Mouse (Mus musculus): ENCODE data around the gene Hmg20a. TPM values are rescaled to one million over a fixed set of nuclear protein-coding genes. Genes with fewer than 3 reads are reported as not detected.

Gene Hmg20a
- polyA plus RNA-seq, 1 experiment from 2014 or later: 49.8 TPM

GRCm38 (mm10) chr9:56515110-56515509 lies 96.7 kb downstream of the Hmg20a start:
- Histone ChIP-seq H3K36me3 (ENCODE audit: control insufficient read depth, insufficient read depth, low read length) (no peaks in the 10 kb centered on the region), H3K27me3 (replicated peaks; ENCODE audit: control insufficient read depth, insufficient read depth, low read length) (no peaks in the 10 kb centered on the region), H3K4me1 (ENCODE audit: control insufficient read depth, insufficient read depth, low read length) (no peaks in the 10 kb centered on the region), H3K9me3 (ENCODE audit: control insufficient read depth, low read length) (no peaks in the 10 kb centered on the region), H3K27ac (replicated peaks; ENCODE audit: low read depth, low read length) (no peak overlapping the region), H3K9ac (ENCODE audit: low read depth, low read length) (no peak overlapping the region), H3K4me3 (ENCODE audit: low read depth, low read length) (no peak overlapping the region), H3K4me2 (ENCODE audit: low read depth, low read length) (no peak overlapping the region)
- DNase-seq (ENCODE audit: low spot score) (no peak), ATAC-seq (ENCODE audit: low read depth) (no peak)
- 81% methylated on average over 5 of the region's 5 CpGs for WGBS

GRCm38 (mm10) chr9:56516219-56516618 lies 97.8 kb downstream of the Hmg20a start:
- H3K36me3 ChIP-seq (ENCODE audit: control insufficient read depth, insufficient read depth, low read length): no peaks in the 10 kb centered on the region
- ATAC-seq (ENCODE audit: low read depth): no peak
- H3K9ac ChIP-seq (ENCODE audit: low read depth, low read length): no peak overlapping the region
- no peaks in the 10 kb centered on the region for H3K27me3 ChIP-seq (replicated peaks; ENCODE audit: control insufficient read depth, insufficient read depth, low read length)
- 49% methylated on average over 3 of the region's 3 CpGs for WGBS
- no peaks in the 10 kb centered on the region for H3K9me3 ChIP-seq (ENCODE audit: control insufficient read depth, low read length)
- H3K4me2 ChIP-seq (ENCODE audit: low read depth, low read length): no peak overlapping the region
- DNase-seq (ENCODE audit: low spot score): no peak
- H3K4me1 ChIP-seq (ENCODE audit: control insufficient read depth, insufficient read depth, low read length): no peaks in the 10 kb centered on the region
- no peak overlapping the region for H3K4me3 ChIP-seq (ENCODE audit: low read depth, low read length)
- H3K27ac ChIP-seq (replicated peaks; ENCODE audit: low read depth, low read length): no peak overlapping the region

DNA sequence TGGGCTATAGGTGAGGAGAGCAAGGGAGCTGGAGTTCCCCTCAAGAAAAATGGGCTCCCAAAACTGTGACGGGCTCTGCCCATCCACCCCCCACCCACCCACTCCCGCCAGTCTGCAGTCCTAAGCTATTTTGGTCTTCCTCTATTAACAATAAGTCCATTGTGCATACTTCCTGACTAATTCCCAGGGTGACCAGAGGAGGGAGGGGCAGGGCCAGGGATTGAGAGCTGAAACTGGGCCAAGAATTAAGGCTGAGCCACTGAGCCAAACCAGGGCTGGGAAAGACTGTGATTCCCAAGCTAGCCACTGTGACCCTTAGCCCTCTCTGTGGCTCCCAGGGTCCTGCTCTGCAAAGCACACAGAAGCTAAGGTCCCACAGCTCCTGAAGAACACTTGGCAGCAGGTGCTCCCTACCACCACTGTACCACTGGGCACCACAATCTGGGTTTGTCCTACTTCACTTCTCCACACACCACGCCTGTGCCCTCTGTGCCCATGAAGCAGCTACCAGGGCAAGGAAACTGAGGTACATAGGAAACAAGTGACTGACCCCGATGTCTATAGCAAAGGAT lies 98.4 kb downstream of the Hmg20a start:
- Histone ChIP-seq H3K4me2 (ENCODE audit: low read depth, low read length) (no peak overlapping the region), H3K27me3 (replicated peaks; ENCODE audit: control insufficient read depth, insufficient read depth, low read length) (no peaks in the 10 kb centered on the region), H3K4me3 (ENCODE audit: low read depth, low read length) (no peak overlapping the region), H3K36me3 (ENCODE audit: control insufficient read depth, insufficient read depth, low read length) (no peaks in the 10 kb centered on the region), H3K9ac (ENCODE audit: low read depth, low read length) (no peak overlapping the region), H3K27ac (replicated peaks; ENCODE audit: low read depth, low read length) (no peak overlapping the region), H3K4me1 (ENCODE audit: control insufficient read depth, insufficient read depth, low read length) (no peaks in the 10 kb centered on the region), H3K9me3 (ENCODE audit: control insufficient read depth, low read length) (no peaks in the 10 kb centered on the region)
- WGBS: 52% methylated on average over 4 of the region's 4 CpGs
- peak; percentile 47; the same call in 1 of the 2 replicates for ATAC-seq (ENCODE audit: low read depth)
- peak; percentile 65 for DNase-seq (ENCODE audit: low spot score)

- no peak overlapping the region for H3K27ac ChIP-seq (replicated peaks; ENCODE audit: low read depth, low read length)
- WGBS: 57% methylated on average over 10 of the region's 10 CpGs
- no peak overlapping the region for H3K9ac ChIP-seq (ENCODE audit: low read depth, low read length)
- no peak overlapping the region for H3K4me3 ChIP-seq (ENCODE audit: low read depth, low read length)
- no peak overlapping the region for H3K4me2 ChIP-seq (ENCODE audit: low read depth, low read length)
- no peaks in the 10 kb centered on the region for H3K27me3 ChIP-seq (replicated peaks; ENCODE audit: control insufficient read depth, insufficient read depth, low read length)
- no peaks in the 10 kb centered on the region for H3K9me3 ChIP-seq (ENCODE audit: control insufficient read depth, low read length)
- H3K36me3 ChIP-seq (ENCODE audit: control insufficient read depth, insufficient read depth, low read length): no peaks in the 10 kb centered on the region
- DNase-seq (ENCODE audit: low spot score) (no peak), ATAC-seq (ENCODE audit: low read depth) (no peak)
- no peaks in the 10 kb centered on the region for H3K4me1 ChIP-seq (ENCODE audit: control insufficient read depth, insufficient read depth, low read length)
Measured at GRCm38 (mm10) chr9:56522281-56522680, 103.9 kb downstream of the Hmg20a start.

GRCm38 (mm10) chr9:56527951-56528350 lies 109.5 kb downstream of the Hmg20a start:
- no peaks in the 10 kb centered on the region for H3K4me1 ChIP-seq (ENCODE audit: control insufficient read depth, insufficient read depth, low read length)
- ATAC-seq (ENCODE audit: low read depth): no peak

DNA sequence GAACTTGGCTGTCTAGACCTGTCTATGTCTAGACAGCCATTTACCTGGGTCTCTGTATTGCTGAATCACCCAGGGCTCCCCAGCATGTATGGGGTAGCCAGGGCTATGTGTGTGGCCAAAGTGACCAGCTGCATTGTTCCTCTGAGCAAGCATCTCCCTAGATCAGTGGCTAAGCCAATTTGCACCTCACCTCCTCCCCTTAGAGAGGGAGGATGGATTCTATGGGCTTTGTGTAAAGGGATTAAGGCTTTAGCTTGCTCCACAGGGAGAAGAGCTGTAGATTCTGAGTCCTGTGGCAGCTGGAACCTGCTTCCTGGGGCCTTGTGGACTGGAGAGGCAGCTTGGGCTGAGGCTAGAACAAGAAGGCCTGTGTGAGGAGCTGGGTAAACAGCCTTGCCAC lies 113.6 kb downstream of the Hmg20a start:
- Histone ChIP-seq H3K4me2 (ENCODE audit: low read depth, low read length) (no peak overlapping the region), H3K9ac (ENCODE audit: low read depth, low read length) (no peak overlapping the region), H3K4me3 (ENCODE audit: low read depth, low read length) (no peak overlapping the region), H3K27me3 (replicated peaks; ENCODE audit: control insufficient read depth, insufficient read depth, low read length) (no peaks in the 10 kb centered on the region), H3K4me1 (ENCODE audit: control insufficient read depth, insufficient read depth, low read length) (peaks cover 4% of the 10 kb centered on the region), H3K9me3 (ENCODE audit: control insufficient read depth, low read length) (no peaks in the 10 kb centered on the region), H3K36me3 (ENCODE audit: control insufficient read depth, insufficient read depth, low read length) (no peaks in the 10 kb centered on the region), H3K27ac (replicated peaks; ENCODE audit: low read depth, low read length) (no peak overlapping the region)
- ATAC-seq (ENCODE audit: low read depth): no peak
- DNase-seq (ENCODE audit: low spot score): no peak

More at GRCm38 (mm10) chr9:56527951-56528350, 109.5 kb downstream of the Hmg20a start:
- no peaks in the 10 kb centered on the region for H3K27me3 ChIP-seq (replicated peaks; ENCODE audit: control insufficient read depth, insufficient read depth, low read length)
- H3K27ac ChIP-seq (replicated peaks; ENCODE audit: low read depth, low read length): no peak overlapping the region
- H3K9me3 ChIP-seq (ENCODE audit: control insufficient read depth, low read length): no peaks in the 10 kb centered on the region
- H3K36me3 ChIP-seq (ENCODE audit: control insufficient read depth, insufficient read depth, low read length): no peaks in the 10 kb centered on the region
- H3K4me3 ChIP-seq (ENCODE audit: low read depth, low read length): no peak overlapping the region
- 62% methylated on average over 4 of the region's 4 CpGs for WGBS
- no peak overlapping the region for H3K4me2 ChIP-seq (ENCODE audit: low read depth, low read length)
- DNase-seq (ENCODE audit: low spot score): no peak
- no peak overlapping the region for H3K9ac ChIP-seq (ENCODE audit: low read depth, low read length)

- Histone ChIP-seq H3K27ac (replicated peaks; ENCODE audit: low read depth, low read length) (no peak overlapping the region), H3K4me1 (ENCODE audit: control insufficient read depth, insufficient read depth, low read length) (peaks cover 4% of the 10 kb centered on the region), H3K9me3 (ENCODE audit: control insufficient read depth, low read length) (no peaks in the 10 kb centered on the region), H3K27me3 (replicated peaks; ENCODE audit: control insufficient read depth, insufficient read depth, low read length) (no peaks in the 10 kb centered on the region), H3K4me2 (ENCODE audit: low read depth, low read length) (no peak overlapping the region), H3K4me3 (ENCODE audit: low read depth, low read length) (no peak overlapping the region), H3K36me3 (ENCODE audit: control insufficient read depth, insufficient read depth, low read length) (no peaks in the 10 kb centered on the region), H3K9ac (ENCODE audit: low read depth, low read length) (no peak overlapping the region)
- WGBS: 64% methylated on average over 9 of the region's 9 CpGs
- ATAC-seq (ENCODE audit: low read depth) (no peak), DNase-seq (ENCODE audit: low spot score) (peak; percentile 19)
Measured at GRCm38 (mm10) chr9:56533916-56534315, 115.5 kb downstream of the Hmg20a start.

DNA sequence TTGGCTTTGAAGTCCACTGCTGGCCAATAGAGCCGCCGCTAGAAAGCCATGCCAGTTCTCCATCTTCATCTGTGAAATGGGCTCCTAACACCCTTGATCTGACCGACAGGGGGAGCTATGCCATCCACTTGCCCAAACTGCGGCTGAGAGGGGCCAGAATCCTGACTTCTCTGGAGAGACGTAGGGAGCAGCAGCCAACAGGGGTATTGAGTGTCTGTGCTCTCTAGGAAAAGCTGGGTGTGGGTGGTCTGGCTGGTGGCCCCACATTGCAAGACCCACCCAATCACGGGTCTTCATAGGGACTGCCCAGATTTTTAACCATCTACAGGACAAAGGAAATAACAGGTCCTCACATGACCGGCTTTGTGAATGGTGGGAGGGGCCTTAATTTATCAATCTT lies 116.3 kb downstream of the Hmg20a start:
- Histone ChIP-seq H3K27ac (replicated peaks; ENCODE audit: low read depth, low read length) (no peak overlapping the region), H3K9me3 (ENCODE audit: control insufficient read depth, low read length) (no peaks in the 10 kb centered on the region), H3K9ac (ENCODE audit: low read depth, low read length) (no peak overlapping the region), H3K27me3 (replicated peaks; ENCODE audit: control insufficient read depth, insufficient read depth, low read length) (no peaks in the 10 kb centered on the region), H3K4me1 (ENCODE audit: control insufficient read depth, insufficient read depth, low read length) (peaks cover 4% of the 10 kb centered on the region), H3K36me3 (ENCODE audit: control insufficient read depth, insufficient read depth, low read length) (no peaks in the 10 kb centered on the region), H3K4me2 (ENCODE audit: low read depth, low read length) (no peak overlapping the region), H3K4me3 (ENCODE audit: low read depth, low read length) (no peak overlapping the region)
- WGBS: 37% methylated on average over 7 of the region's 7 CpGs
- peak; percentile 15; the same call in 1 of the 2 replicates for ATAC-seq (ENCODE audit: low read depth)
- DNase-seq (ENCODE audit: low spot score): peak; percentile 51

- WGBS: 28% methylated on average over 11 of the region's 11 CpGs
- H3K4me3 ChIP-seq (ENCODE audit: low read depth, low read length): no peak overlapping the region
- peak overlapping the region; percentile 15; the same call in 1 of the 2 replicates for H3K4me2 ChIP-seq (ENCODE audit: low read depth, low read length)
- peaks cover 4% of the 10 kb centered on the region for H3K4me1 ChIP-seq (ENCODE audit: control insufficient read depth, insufficient read depth, low read length)
- DNase-seq (ENCODE audit: low spot score) (peak; percentile 19), ATAC-seq (ENCODE audit: low read depth) (no peak)
- 0 out of 2 replicates have a peak overlapping the region, but pooled peaks have one; percentile 19 for H3K9ac ChIP-seq (ENCODE audit: low read depth, low read length)
- no peaks in the 10 kb centered on the region for H3K36me3 ChIP-seq (ENCODE audit: control insufficient read depth, insufficient read depth, low read length)
- no peak overlapping the region for H3K27ac ChIP-seq (replicated peaks; ENCODE audit: low read depth, low read length)
- no peaks in the 10 kb centered on the region for H3K27me3 ChIP-seq (replicated peaks; ENCODE audit: control insufficient read depth, insufficient read depth, low read length)
- H3K9me3 ChIP-seq (ENCODE audit: control insufficient read depth, low read length): no peaks in the 10 kb centered on the region
Measured at GRCm38 (mm10) chr9:56535361-56535760, 117.0 kb downstream of the Hmg20a start.

All from embryonic facial prominence, embryonic 14.5 days (tissue).